Mouse (Mus musculus) lung, postnatal 4 days (tissue): ENCODE data around the gene Daw1.

Source experiments
- DNase-seq, 2 experiments: peaks; one replicate each; pipeline ENCODE4 v3.0.0; 2021

Daw1 gene

DNA sequence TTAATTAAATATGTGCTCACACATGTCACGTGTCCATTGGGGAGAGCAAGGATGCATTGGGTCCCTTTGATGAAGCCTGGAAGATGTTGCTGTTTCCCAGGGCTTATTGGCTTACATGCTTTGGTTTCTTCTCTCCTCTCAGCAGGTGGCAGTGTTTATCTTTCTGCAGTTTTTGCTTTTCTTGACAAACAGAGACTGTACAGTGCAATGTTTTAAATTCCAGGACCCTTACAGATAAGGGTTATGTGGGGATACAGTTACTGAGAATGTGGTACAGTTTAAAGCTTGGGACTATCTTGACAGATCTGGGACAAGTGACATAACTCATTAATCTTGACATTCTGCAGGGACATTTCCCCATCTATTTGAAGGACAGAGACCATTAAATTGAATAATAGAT is 58.7 kb downstream of the Daw1 start:
- no peak for DNase-seq

DNA sequence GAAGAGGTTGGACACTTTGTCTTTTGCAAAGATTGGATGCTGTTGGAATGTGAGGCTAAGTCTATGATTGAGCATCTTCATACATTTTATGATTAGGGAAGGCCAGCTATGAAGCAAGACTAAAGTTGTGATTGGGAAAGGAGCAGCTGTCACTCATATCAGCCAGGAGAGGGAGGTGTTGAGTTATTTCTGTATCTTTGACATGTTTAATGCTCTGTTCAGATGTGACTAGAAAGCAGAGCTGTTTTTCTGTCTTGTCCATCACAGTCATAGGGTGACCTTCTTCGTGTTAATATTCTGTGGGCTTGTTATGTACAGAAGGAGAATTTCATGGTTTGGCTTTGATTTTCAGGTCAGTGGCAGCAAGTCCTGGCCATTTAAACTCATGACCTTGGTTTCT is 63.5 kb downstream of the Daw1 start:
- no peak for DNase-seq

DNA sequence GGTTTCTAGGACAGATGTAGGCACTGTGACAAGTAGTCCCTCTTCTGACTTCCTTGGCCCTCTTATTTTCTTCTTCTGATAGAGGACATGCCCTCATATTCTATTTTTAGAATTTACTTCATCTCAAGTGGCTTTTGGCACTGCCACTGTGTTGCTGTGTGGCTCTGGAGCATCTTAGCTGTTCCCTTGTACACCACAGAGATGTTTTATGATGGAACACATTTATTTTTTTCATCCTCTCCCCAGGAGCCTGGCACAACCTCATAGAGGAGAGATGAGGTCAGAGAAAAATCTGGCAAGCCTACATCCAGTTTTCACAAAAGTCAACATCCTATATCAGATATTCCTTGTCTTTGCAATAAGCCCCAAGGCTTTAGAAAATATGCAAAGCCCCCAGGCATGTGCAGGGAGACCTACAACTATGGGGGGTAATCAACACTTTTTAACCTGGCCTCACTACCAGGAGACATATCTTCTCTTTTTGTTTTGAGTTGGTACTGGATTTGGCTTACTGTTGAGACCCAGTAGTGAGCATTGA is 64.9 kb downstream of the Daw1 start:
- DNase-seq = no peak

DNA sequence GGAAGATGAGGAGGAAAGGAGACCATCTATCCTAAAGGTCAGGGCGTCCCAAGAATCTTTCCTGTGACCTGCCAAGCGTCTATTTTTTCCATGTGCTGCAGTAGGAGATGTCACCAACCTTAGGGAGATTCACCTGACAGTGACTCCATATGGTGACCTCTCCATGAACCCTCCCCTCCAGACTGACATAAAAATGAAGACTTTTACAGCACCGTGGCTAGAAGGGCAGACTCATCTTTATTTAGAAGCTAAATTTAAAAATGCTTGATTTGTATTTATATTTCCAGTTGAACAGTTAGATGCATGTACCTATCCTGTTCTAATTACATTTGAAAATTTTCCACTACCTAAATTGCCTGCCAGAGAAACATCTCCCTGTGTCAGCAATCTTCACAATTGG is 68.4 kb downstream of the Daw1 start:
- DNase-seq = no peak

DNA sequence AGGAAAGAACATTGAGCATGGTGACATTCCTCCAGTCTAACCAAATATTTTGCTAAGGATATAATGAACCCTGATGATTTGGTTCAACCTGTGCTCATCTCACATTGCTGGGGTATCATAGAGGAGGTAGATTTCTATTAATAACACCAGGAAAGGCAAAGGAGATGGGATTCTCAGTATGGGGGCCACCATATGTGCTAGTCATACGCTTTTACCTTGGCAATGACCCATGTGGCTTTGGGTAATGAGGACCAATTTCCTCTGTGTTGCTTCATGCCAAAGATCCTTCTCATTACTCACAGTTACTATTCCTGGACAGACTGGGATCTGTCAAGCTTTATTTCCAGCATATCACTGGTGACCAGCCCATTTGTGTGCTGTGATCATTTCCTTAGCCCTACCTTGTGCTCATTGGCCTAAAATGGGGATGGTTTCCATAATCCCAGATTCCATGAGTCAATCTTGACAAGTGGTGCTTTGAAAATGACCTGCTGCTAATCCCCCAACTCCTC is 88.7 kb downstream of the Daw1 start:
- DNase-seq = no peak

DNA sequence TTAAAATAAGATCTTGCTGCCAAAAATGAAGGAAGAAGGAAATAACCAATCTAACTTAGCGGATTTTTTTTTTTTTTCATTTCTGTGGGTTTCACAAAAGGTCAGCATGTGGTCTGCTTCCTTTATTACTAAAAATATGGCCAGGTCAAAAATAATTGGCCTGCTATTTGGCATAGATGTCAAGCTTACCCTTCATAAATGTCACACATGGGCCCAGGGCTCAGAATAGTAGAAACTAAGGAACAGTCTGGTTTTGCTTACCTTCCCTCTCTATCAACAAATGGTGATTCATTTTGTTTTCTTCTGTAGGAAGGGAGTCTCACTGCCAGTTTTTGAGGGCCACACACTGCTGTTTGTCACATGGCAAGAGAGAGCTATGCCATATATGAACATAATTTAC is 92.2 kb downstream of the Daw1 start:
- no peak for DNase-seq
